Mouse (Mus musculus) brain, embryonic 18.5 days (tissue): ENCODE measurements around the gene Olfr522.

Experiments used
- DNase-seq: peaks from one replicate; pipeline ENCODE4 v3.0.0-alpha.2; 2012; ENCODE audit warnings: low read depth, low spot score

Olfr522 gene

GRCm38 (mm10) chr7:140115583-140116328 is 48.8 kb downstream of the Olfr522 start, which contains the start of gene Paox:
TSS of gene Paox (plus strand) at chr7:140115799.
- no peak for DNase-seq

DNA sequence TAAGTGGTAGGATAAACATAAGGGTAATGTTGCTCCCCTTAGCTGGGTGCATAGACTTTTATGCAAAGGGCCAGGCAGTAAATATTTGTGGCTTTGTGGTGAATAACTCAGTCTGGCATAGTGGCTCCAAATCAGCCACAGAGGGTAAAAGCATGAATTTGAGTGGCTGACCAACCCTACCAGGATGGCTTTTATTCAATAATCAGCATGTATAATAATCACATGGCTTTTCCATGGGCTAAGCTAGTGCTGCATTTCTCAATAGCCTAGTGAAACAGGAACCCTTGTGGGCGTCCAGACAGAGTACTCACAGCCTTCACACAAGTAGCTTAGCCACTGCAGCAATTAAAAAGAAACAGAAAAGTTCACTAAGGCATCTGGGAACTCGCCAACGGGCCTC is 52.6 kb downstream of the Olfr522 start:
- no peak for DNase-seq
